Mouse (Mus musculus): ENCODE measurements around the gene Cnmd. TPM values are rescaled to one million over a fixed set of nuclear protein-coding genes. Genes with fewer than 3 reads are reported as not detected.

Gene Cnmd
- polyA plus RNA-seq, 2 experiments from 2014 or later: not detected

DNA sequence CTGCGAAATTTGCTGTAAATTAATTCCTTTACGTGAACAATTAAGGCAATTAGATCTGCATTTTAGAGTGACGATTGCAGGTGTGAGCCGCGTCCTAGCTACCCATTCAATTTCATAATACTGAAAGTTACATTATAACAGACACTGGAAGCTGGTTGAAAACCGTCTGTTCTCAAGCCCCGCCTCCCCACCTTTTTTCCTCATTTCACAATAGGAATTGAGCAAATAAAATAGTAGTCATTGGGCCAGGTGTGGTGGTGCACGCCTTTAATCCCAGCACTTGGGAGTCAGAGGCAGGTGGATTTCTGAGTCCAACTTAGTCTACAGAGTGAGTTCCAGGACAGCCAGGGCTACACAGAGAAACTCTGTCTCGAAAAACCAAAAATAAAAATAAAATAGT lies 19.9 kb downstream of the Cnmd start:
- no peak for ATAC-seq

DNA sequence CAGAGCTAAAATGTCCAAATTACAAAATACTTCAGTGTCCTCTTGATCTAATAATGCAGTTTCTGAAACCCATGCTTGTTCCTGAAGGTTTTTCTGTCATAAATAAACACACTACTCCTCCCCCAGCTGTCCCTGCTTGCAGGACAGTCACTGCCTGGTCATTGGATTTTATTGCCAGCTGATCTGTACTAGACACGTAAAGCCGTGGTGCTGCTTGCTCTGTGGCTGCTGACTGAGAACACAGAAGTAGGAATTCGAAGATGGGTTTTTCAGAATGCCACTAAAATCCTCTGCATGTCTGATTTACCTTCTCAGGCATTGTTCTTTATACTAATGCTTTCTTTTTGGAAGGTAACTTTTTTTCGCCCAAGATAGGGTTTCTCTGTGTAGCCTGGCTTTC lies 25.2 kb downstream of the Cnmd start:
- no peak for ATAC-seq

DNA sequence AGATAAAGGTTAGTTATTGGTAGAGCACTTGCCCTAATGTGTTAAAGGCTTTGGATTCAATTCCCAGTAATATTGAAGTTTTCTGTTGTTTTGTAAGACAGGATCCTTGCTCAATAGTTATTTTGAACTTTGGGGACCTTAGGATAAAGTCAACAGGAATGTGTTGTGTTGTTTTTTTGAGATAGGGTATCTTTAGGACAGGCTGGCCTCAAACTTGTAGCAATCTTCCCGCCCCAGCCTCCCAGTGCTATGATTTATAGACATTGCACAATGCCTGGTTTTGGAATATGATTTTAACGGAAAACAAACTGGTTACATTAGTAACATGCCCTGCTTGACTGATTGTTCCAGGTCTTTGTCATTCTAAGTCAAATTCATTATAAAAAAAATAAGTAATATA lies 28.8 kb downstream of the Cnmd start:
- ATAC-seq: no peak

DNA sequence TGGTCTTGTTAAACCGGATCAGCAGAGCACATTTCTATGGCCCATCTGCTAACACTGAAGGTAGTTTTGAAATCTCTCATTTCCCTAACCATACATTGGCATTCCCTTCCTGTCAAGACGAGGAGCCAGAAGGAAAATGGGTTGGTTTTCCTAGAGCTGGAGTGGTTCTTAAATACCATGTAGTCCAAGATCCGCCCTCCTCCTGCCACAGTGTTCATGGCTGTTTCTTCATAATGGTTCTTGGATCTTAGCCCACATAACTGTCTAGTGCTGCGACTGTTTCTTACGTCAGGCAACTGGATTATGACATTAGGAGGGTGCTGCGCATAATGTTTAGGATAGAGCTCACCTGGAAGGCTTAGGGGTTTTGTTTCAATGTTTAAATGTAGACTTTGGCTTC lies 29.6 kb downstream of the Cnmd start:
- ATAC-seq: no peak

DNA sequence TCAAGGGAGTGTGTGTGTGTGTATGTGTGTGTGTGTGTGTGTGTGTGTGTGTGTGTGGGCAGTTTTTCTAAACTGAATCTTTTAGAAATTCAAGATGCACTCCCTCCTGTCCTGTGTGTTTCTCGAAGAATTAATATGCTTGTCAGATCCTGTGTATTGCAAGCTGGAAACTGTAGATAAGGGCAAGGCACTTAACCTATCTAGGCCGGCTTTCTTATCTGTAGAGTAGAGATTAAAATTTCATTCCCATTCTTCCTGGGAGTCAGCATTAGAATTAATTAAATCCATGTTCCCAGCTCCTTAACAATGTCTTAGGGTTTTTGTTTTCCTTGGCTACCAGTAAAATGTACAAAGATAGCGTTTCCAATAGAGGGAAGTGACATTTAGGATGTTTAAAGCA lies 40.8 kb downstream of the Cnmd start:
- no peak for ATAC-seq

DNA sequence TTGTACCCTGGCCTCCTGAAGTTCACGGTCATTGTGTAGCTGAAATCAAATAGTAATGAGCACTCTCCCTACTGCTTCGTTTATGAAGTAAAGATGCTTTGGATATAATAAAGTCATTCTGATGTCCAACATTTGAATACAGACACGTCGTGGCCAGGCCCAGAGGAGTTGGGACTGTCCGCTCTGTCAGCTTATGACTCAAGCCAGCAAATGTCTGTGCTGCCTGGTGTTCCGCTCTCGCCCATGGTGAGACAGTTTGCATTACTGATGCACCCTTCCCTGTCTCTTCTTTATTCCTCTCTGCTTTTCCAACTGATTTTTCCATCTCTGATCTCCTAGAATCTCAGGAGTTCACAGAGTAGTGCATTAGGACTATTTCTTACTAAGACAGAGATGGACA lies 42.2 kb downstream of the Cnmd start:
- ATAC-seq: no peak

DNA sequence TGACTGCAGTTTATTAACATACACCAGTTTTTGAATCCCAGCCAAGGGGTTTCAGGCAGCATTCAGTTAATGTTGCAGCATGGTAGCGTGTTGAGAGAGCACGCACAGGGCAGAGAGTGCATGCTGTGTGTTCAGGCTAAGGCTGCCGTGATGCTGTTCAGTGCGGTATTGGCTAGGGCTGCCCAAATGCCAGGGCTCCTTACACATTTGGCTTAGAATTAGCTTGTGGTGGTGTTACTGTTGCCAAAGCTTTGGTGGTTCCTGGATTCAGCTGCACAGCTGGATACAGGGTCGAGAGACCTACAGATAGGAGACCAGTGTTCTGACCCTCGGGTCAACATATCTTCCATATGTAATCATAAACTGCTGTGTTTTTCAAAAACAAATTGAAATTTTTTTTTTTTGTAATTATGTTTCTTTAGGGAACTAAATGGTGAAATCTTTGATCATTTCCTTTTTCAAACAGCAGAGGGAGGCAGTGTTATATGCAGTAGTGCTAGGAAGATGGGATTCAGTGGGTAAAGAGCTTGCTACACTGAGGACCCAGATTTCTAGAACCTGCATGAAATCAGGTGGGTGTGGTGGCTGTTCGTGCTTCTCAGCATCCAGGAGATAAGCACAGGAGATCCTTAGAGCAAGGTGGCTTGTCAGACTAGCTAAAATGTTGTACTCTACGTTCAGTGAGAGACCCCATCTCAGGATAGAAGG lies 44.7 kb downstream of the Cnmd start:
- ATAC-seq: no peak

DNA sequence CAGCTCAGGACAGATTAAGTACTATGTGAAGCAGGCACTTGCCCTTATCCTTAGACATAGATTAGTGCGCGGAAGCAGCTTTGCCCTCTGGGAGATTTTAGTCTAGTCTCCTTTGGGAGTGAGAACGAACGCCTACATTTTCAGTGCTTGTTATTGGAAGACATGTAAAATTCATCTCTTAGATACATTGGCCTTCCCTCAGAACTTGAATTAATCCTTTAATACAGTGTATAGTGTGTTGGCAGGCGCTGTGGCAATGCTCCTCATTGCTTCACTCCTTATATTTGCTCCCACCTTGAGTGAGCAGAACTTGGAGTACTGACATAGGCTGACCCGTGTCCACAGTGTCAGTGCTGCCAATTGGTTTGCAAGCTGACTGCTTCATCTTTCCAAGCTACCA lies 53.7 kb downstream of the Cnmd start:
- no peak for ATAC-seq

DNA sequence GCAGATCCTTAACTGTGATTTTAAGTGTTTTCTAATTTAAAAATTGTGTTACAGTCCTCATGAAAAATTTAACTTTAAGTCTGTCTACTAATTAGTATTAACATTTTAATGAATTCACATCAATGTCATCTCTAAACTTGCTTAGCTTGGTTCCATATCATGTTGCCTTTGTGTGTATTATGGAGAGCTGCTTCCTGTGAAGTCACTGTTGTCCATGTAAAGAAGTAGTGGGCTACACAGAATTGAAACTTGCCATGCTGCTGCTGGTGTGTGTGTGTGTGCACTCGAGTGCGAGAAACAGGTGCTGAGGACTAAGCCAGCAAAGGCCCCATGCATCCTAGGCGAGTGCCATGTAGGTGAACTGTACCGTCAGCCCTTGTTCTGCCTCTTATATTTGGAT lies 54.6 kb downstream of the Cnmd start:
- ATAC-seq: no peak

DNA sequence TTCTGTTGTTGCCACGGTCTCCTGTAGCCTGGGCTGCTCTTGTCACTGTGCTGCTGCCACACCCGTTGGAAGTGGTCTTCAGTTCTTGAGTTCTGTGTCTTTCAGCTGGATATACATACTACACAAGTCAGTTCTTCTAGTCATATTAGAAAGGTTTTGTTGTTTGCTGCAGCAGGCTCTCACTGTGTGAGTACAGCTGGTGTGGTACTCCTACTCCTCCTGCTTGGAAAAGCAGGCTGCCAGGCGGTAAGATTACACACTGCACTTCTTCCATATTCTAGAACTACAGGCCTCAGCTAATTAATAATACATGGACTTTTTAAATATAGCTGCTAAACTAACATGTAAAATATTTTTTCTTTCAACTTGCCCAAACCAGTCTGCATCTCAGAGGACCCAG lies 55.1 kb downstream of the Cnmd start:
- no peak for ATAC-seq

DNA sequence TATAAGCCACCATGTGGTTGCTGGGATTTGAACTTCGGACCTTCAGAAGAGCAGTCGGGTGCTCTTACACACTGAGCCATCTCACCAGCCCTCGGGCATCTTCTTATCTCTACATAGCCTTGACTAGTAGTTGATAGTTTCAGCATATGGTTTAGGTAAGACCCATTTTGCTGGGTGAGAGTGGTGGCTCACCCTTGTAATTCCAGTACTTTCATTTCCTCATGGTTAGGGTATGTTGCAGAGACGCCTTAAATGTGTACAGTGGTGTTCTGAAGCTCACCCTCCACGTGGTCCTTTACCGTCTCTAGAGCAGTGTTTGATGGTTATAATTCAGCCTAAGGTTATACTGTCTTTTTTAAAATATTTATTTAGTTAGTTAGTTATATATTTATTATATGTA lies 55.6 kb downstream of the Cnmd start:
- no peak for ATAC-seq

DNA sequence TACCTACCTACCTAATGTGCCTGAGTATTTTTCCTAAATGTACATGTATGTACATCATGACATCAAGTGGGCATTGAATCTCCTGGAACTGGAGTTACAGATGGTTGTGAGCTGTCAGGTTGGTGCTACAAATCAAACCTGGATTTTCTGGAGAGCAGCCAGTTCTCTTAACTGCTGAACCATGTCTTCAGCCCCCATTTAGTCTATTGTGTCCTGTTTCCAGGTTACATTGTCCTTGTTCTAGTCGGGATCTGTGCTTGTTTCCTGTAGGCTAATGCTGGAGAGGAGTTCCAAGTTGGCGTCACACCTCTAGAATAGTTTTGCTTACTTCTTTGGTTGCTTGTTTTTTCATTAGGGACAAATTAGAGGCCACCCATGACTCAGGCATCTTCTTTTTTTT lies 56.1 kb downstream of the Cnmd start:
- ATAC-seq: no peak

DNA sequence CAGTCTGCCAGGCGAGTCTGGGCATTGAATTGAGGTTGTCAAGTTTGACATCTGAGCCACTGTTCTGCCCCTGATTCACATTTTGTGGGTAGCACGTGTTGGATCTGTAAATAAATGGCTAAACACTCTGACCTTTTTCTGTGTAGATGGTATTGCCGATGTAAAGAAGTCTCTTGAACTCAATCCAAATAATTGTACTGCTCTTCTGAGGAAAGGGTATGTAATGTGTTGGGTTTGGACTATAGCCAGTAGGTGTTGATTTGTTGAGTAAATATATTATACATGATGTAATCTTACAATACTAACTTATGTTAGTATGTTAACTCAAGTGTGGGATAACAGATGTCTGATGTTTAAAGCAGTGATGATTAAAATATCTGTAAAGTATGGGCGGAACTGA lies 65.4 kb downstream of the Cnmd start:
- ATAC-seq: no peak

DNA sequence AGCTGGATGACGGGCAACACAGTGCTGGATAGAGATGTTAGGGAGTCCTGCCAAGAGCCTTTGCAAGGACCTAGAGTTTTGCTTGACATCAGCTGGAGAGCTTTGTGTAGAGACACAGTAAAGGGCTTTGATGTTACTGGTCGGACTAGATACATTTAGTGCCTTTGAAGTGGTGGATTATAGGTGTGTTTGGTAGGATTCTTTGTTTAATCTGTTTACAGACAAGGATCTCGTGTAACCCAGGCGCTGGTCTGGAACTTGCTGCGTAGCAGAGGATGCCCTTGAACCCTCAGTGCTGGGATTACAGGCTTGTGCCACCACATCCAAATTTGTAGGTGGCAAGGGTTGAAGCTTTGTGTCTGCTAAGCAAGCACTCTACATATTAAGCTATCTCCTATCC lies 67.9 kb downstream of the Cnmd start:
- ATAC-seq: no peak

DNA sequence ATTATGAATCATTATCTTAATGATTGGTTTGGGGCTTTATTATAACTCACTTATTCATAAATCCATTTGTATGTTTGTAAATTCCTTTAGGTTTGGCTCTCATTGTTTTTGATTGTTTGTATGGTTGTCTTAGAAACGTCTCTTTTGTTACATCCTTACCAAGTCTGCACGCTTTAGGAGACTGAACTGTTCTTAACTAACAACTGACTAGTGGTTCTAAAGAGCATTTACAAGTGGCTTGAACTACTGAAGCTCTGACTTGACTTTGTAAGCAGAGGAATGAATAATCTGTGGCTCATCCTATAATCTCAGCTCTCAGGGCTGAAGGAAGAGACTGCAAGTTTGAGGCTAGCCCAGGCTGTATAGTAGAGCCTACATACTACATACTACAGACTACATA lies 70.4 kb downstream of the Cnmd start:
- no peak for ATAC-seq

DNA sequence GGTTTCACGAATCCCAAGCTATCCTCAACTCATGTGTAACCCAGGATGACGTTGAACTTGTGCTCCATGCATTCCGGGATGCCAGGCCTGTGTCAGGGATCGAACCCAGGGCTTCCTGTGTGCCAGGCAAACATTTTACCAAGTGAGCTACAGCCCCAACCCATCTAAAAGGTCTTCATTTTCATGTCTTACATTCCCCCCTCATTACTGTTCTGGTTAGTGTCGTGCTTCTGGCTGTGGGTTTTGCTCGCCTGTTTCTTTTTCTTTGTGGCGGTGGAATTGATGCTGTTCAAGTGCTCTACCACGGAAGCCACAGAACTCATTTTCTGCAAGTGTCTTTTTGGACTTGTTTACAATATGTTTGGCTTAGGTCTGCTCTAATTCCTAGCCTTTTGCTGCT lies 71.1 kb downstream of the Cnmd start:
- no peak for ATAC-seq

DNA sequence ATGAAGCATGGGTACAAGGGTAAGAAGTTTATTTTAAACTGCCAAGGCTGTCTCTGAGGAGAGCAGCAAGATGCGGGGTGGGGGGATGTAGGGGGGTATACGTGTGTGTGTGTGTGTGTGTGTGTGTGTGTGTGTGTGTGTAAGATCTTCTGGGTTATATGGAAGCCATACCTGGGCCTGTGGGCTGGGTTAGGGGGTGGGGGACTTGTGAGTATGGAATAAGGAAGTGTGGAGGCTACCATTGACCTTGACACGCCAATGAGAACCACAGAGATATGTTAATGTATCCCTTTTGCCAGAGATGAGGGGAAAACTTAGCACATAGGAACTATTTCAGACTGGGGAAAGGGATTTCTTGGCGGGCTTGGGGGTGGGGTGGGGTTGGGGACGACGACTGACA lies 72.6 kb downstream of the Cnmd start:
- no peak for ATAC-seq

DNA sequence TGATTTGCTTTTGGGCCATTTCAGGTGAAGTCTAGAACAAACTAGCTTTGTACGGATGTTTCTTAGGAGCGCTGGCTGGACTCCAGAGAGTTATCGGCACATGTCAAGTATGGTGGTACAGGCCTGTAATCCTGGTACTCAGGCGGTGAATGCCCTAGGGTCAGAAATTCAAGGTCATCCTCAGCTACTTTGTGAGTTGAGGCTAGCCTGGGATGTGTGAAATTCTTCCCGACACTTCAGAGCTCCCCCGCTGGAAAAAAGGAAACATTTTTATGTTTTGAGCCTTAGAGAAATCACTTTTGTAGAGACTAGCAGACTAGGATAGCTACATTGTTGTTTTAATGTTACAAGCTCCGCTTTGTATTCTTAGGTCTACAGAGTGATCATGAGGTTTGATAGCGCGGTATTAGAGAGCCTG lies 73.4 kb downstream of the Cnmd start:
- ATAC-seq: no peak

DNA sequence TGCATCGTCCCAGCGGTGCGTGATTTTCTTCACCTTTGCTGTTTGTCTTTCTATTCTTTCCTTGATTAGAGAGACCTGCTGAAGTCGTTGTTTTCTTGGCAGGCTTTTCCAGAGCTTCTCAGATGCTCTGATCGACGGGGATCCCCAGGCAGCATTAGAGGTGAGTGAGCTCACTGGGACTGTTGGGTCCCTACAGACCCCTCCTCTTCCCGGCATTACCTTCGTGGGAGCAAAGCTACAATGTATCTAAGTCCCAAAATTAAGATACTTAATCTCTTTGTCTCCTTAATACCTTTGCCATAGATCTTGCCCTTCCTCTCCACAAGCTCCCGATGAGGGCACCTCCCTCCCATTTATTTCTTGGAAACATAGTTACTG lies 74.1 kb downstream of the Cnmd start:
- peak; percentile 9 for ATAC-seq

Other genes starting within 250 kb of the Cnmd start
- gene Kbtbd7, start 235.7 kb downstream of the Cnmd start, polyA plus RNA-seq (2017; shearing (Covaris generic)): 1 to 10 TPM in 1 of 2 experiments, under 1 TPM in 1; 0.65 to 1.9 TPM
- under 1 TPM; 0.25 to 0.61 TPM for gene Kbtbd6, start 210.3 kb downstream of the Cnmd start, polyA plus RNA-seq (2017; shearing (Covaris generic))
- 100 to 1,000 TPM; 122 to 145 TPM for gene Elf1, start 181.0 kb downstream of the Cnmd start, polyA plus RNA-seq (2017; shearing (Covaris generic))
- gene Wbp4, start 180.7 kb downstream of the Cnmd start, polyA plus RNA-seq (2017; shearing (Covaris generic)): 10 to 100 TPM; 25.7 to 32.5 TPM
- 100 to 1,000 TPM; 147 to 171 TPM for gene Sugt1, start 74.5 kb downstream of the Cnmd start, polyA plus RNA-seq (2017; shearing (Covaris generic))
- gene Pcdh8, start 109.1 kb upstream of the Cnmd start, polyA plus RNA-seq (2017; shearing (Covaris generic)): not detected

Measured in activated CD4-positive, CD25-positive, alpha-beta regulatory T cell, adult 4 months (primary cell).